Mouse (Mus musculus): ENCODE measurements around the gene Zfp335. TPM values are rescaled to one million over a fixed set of nuclear protein-coding genes. Genes with fewer than 3 reads are reported as not detected.

The Zfp335 gene
- total RNA-seq, 1 experiment from 2014 or later: 9.1 TPM

- no peak for ATAC-seq (replicated peaks; ENCODE audit: insufficient number of reproducible peaks, low FRiP score, low TSS enrichment, poor library complexity, severe bottlenecking)
Observed at GRCm38 (mm10) chr2:164899723-164900459, 11.7 kb downstream of the Zfp335 start.

GRCm38 (mm10) chr2:164899034-164899433 lies 12.5 kb downstream of the Zfp335 start:
- no peak for ATAC-seq (replicated peaks; ENCODE audit: insufficient number of reproducible peaks, low FRiP score, low TSS enrichment, poor library complexity, severe bottlenecking)

DNA sequence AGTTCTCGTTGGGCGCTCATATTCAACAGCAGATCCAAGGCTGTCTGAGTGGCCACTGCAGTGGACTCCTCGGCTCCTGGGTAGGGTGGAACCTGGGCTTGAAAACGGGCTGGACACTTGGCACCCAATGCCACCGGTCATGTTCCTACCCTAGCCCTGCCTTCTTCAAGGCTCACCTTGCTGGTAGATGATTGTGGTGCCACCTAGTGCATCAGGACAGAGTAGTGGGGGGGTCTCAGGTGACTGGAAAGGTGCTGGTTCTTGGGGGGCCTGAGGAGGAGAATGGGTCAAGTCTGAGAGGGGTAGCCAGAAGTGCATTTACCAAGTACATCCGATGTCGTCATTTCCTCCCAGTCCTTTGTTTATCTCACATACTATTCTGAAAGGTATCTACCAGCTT lies 13.5 kb downstream of the Zfp335 start:
- ATAC-seq (replicated peaks; ENCODE audit: insufficient number of reproducible peaks, low FRiP score, low TSS enrichment, poor library complexity, severe bottlenecking): no peak

- no peak for ATAC-seq (replicated peaks; ENCODE audit: insufficient number of reproducible peaks, low FRiP score, low TSS enrichment, poor library complexity, severe bottlenecking)
Observed at GRCm38 (mm10) chr2:164895885-164896284, 15.7 kb downstream of the Zfp335 start.

DNA sequence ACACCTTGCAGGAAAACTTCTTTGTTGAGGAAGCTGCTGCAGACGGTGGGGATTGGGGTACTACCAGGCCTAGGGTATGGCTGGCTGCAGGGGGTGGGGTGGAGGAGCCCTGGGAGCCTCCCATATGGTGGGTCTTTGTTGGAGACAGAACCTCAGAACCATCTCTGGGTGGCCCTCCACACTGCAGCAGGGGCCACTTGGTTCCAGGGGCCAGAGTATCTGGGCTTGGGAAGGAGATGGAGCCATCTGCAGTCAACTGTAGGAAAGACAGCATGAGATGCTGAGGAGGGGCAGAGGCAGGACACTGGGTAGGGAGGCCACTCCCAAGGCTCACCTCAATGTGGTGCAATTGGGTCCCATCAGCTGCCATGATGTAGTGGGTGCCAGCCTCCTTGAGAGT lies 16.9 kb downstream of the Zfp335 start:
- ATAC-seq (replicated peaks; ENCODE audit: insufficient number of reproducible peaks, low FRiP score, low TSS enrichment, poor library complexity, severe bottlenecking): no peak

DNA sequence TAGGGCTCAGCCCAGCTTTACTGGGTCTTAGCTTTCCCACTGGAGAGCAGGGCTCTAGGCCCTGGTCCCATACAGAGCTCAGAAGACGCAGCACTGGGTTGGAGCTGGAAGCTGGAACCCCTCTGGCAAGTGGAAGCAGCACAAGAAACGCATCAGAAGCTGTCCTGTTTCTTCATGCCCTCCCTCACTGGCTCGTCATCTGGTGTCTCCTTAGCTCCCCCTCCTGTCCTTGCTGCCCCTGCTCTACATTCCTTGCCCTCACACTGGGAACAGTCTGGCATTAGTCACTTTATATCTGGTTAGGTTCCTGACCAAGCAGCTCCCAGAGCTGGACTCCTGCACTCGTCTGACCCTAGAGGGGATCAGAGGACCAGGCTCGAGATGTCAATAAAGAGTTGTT lies 17.5 kb downstream of the Zfp335 start:
- no peak for ATAC-seq (replicated peaks; ENCODE audit: insufficient number of reproducible peaks, low FRiP score, low TSS enrichment, poor library complexity, severe bottlenecking)

- no peak for ATAC-seq (replicated peaks; ENCODE audit: insufficient number of reproducible peaks, low FRiP score, low TSS enrichment, poor library complexity, severe bottlenecking)
Observed at GRCm38 (mm10) chr2:164892696-164893216, 18.8 kb downstream of the Zfp335 start.

GRCm38 (mm10) chr2:164891908-164892695 lies 19.5 kb downstream of the Zfp335 start:
- ATAC-seq (replicated peaks; ENCODE audit: insufficient number of reproducible peaks, low FRiP score, low TSS enrichment, poor library complexity, severe bottlenecking): no peak

DNA sequence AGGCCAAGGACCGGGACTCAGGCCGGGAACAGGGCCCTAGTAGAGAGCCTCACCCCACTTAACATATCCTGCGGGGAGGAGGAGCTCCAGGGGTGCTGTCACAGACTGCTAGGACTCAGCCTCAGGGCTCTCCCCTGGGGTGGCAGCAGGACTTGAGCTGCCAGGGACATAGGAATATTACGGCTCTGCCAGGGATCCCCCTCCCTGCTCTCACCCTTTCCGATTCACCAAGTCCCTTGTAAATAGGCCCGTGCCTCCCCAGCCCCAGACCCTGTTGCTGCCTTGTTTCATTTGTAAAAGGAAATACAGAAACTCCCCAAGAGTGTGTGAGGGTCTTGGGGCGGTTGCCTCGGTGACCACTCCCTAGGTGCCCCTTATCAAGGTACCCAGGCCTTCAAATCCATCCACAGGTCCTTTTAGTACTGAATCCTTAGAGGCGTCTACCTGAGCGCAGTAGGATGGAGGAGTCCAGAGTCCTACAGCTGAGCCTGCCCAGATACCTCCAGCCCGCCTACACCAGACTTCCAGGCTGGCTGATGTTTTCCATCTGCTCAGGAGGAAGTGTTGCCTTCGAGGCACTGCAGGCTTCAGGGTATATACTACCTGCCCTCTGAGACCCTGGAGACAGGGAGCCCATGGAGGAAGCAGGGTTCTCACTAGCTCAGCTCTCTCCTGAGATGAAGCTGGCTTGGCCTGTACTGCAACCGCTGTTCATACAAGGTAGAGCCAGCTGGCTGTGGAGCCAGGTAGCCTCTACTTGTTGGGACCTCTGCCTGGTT lies 20.3 kb downstream of the Zfp335 start:
- ATAC-seq (replicated peaks; ENCODE audit: insufficient number of reproducible peaks, low FRiP score, low TSS enrichment, poor library complexity, severe bottlenecking): no peak

DNA sequence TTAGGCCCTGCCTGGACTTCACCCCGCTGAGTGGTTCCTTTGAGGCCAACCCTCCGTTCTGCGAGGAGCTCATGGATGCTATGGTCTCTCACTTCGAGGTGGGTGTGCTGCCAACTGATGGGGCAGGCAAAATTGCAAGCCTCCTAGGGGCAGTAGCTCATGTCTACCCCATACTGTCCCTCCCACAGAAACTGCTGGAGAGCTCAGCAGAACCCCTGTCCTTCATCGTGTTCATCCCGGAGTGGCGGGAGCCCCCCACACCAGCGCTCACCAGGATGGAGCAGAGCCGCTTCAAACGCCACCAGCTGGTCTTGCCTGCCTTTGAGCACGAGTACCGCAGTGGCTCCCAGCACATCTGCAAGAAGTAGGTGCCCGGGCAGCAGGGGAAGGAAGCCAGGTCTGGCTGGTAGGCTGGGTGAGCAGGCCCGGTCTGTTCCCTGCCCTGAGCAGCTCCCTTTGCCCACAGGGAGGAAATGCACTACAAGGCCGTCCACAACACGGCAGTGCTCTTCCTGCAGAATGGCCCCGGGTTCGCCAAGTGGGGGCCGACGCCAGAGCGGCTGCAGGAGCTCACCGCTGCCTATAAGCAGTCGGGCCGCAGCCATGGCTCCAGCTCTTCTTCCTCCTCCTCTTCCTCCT lies 21.0 kb downstream of the Zfp335 start:
- ATAC-seq (replicated peaks; ENCODE audit: insufficient number of reproducible peaks, low FRiP score, low TSS enrichment, poor library complexity, severe bottlenecking): no peak

- ATAC-seq (replicated peaks; ENCODE audit: insufficient number of reproducible peaks, low FRiP score, low TSS enrichment, poor library complexity, severe bottlenecking): no peak
Observed at GRCm38 (mm10) chr2:164889960-164890359, 21.6 kb downstream of the Zfp335 start.

- no peak for ATAC-seq (replicated peaks; ENCODE audit: insufficient number of reproducible peaks, low FRiP score, low TSS enrichment, poor library complexity, severe bottlenecking)
Observed at GRCm38 (mm10) chr2:164888996-164889395, 22.6 kb downstream of the Zfp335 start.

DNA sequence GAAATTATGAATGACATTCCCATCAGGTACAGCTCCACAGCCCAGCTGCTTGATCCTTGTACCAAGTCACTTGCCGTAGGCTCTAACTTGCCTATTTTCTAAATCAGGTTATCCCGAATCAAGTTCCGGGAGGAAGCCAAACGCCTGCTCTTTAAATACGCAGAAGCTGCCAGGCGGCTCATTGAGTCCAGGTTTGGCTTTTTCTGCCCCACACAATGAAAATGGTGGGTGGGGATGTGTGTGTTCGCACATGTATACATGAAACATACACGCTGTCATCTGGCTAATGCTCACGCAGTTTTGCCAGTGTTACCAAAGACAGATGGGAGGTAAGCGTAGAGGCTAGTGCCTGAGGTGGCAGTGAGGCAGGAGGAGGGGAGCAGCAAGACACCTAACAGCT lies 24.9 kb downstream of the Zfp335 start:
- no peak for ATAC-seq (replicated peaks; ENCODE audit: insufficient number of reproducible peaks, low FRiP score, low TSS enrichment, poor library complexity, severe bottlenecking)

DNA sequence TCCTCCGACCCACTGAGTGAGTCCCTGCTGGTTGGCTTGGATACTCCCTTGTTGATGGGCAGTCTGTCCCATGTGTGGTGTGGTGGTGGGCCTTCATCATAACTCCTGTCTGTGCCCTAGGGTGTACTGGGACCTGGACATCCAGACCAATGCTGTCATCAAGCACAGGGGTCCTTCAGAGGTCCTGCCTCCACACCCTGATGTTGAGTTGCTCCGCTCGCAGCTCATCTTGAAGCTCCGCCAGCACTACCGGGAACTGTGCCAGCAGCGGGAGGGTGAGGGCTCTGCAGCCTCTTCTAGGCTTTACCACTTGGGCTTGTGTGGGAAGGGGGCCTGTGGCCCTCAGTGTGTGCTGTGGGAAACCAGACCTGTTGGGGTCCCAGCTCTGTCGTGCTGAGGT lies 25.8 kb downstream of the Zfp335 start:
- no peak for ATAC-seq (replicated peaks; ENCODE audit: insufficient number of reproducible peaks, low FRiP score, low TSS enrichment, poor library complexity, severe bottlenecking)

DNA sequence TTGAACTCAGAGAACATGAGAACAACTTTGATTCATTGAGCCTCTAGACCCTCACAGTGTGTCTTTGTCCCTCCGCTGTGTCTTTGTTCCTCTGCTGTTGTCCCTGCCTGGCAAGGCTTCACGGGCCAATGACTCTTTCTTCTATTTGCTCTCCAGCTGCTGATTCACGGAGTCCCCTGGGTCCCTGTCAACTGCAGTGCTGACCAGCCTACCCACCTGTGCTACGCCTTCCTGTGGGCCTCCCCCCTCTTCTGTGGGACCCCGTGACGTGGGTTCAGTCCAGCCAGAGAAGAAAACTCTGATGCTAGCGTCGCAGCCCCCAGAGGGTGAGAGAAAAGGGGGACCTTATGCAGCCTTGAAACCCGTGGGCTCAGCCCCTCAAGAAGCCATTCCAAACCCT lies 28.9 kb downstream of the Zfp335 start:
- no peak for ATAC-seq (replicated peaks; ENCODE audit: insufficient number of reproducible peaks, low FRiP score, low TSS enrichment, poor library complexity, severe bottlenecking)

DNA sequence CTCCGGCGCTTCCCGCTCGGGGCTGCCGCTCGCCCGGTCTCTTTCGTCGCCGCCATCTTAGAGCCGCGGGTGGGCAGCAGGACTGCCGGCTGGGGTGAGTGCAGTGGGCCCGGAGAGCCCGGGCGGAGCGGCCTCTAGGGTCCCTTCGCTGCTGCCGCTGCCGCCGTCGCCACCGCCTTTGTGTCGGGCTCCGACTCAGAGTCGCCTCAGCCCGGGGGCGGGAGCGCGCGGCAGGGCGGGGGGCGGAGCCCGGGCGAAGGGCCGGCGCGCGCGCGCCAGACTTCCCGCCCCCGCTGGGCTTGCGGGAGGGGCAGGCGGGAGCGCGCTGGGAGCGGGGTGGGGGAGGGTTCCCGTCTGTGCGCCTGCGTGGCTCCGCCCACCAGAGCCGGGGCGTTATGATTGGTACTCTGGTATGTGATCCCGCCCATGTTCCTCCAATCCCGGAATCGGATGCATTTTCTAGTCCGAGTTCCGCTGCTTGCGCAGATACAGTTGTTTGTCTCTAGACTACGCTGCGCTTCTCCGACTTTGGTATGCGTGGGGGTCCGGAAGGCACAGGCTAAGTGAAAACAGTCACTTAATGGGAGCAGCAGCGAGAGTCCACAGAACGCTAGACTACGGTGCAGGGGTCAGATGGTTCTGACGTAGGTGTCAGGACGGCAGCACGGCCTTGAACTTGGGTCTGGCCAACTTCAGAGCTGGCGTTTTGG lies 31.8 kb downstream of the Zfp335 start:
- peak; percentile 77 for ATAC-seq (replicated peaks; ENCODE audit: insufficient number of reproducible peaks, low FRiP score, low TSS enrichment, poor library complexity, severe bottlenecking)

DNA sequence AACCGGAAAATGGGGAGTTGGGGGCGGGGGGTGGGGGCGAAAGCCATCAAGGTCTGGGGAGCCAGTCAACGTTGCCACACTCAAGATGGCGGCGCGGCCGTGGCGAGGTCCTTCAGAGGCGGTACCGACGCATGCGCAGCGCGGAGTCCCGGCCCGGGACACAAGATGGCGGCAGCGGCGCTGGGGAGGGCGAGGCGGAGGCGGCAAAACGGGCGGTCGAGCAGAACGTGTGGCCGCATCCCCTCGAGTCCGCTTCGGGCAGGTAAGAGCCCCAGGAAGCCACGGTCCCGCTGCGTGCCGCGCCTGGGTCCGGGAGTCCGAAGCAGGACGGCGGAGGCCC lies 32.4 kb downstream of the Zfp335 start, which contains the start of gene Pcif1:
Gene Pcif1, plus strand, starts transcription at position 77 of the 340 bp plus-strand sequence.
- ATAC-seq (replicated peaks; ENCODE audit: insufficient number of reproducible peaks, low FRiP score, low TSS enrichment, poor library complexity, severe bottlenecking): peak; percentile 41

DNA sequence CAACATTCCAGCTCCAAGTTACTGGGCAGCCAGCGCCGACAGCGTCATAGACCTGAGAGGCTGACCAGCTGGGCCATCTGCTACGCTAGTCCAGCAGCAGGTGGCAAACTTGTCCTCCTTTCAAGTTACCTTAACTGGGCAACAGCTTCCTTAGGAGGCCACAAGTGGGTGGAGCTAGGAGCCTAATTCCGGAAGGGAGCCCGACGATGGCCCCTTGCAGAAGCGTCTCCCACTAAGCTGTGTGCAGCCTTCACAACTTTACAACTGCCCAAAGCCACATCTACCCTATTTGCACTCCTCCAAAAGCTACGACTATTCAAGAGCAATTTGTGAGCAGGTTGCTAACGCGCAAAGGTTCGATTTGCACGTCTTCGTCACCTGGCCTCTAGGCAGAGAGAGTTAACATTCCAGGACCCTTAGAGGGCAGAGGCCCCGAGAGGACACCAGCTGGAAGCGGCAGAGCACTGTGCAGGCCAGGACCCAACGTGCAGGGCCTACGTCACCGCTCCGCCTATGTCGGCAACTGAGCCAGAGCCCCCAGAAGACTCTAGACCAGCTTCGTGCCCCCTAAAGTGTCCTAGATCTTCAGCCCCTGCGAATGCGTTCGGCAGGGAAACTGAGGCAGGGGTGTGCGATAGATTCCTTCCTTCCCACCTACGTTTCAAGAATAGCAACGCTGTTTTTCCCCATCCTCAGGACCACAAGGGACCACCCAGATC lies 32.9 kb downstream of the Zfp335 start:
- ATAC-seq (replicated peaks; ENCODE audit: insufficient number of reproducible peaks, low FRiP score, low TSS enrichment, poor library complexity, severe bottlenecking): peak; percentile 37
